Mouse (Mus musculus) megakaryocyte, adult 5-6 weeks (primary cell): Measurements from ENCODE around the gene Arhgef3. TPM values are rescaled to one million over a fixed set of nuclear protein-coding genes. Genes with fewer than 3 reads are reported as not detected.

ENCODE experiments used
- ATAC-seq: 2 replicates; pipeline ENCODE4 v1.8.0; 2016; ENCODE audit warnings: mild to moderate bottlenecking, inconsistent platforms; ENCODE audit not compliant: poor library complexity, severe bottlenecking
- total RNA-seq, 2 experiments: library from RNA; stranded (forward) in 1 of 2; stranded (reverse) in 1 of 2; fragments of 153-499, 151-499 nt in 1 of 2; fragments of 221-1000, 200-1000 nt in 1 of 2; gene quantifications; 2 replicates each; pipeline versions ENCODE4 v1.2.3 to v1.2.4; 2015 to 2017

Gene Arhgef3
- total RNA-seq, 2 experiments from 2014 or later = 40.5 to 58.8 TPM

GRCm38 (mm10) chr14:27299705-27300104, 185.0 kb downstream of the Arhgef3 start:
- ATAC-seq = no peak

DNA sequence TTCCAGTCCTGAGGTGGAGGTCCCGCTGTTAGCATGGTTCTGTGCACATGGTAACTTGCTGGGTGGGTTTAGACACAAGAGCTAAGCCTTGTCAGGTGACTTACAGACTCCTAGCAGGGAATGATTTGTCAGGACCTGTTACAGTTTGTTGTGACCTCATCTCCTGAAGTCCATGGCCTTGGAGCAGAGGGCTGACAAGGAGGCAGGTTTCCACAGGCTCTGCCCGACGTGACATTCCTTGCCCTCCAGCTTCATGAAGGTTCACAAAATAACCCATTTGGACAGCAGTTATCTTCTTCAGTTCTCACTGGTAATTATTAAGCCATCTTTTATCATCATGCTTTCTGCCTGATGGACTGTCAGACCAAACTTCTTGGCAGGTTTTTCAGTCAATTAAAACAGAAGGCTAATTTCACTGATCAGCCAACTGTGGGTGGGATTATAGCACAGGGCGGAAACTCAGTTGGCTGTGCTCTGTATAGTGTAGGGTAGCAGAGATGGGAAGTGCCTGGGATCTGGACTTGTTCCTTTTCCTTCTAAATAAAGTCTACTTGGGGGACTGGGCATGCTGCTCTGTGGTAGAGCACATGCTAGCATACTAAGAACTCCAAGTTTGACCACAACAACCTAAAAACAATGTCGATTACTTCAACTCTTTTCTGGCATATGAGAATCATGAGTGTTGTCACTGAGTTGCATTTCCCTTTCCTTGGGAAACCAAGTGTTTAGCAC, 187.2 kb downstream of the Arhgef3 start:
- ATAC-seq = no peak

GRCm38 (mm10) chr14:27303294-27303693, 188.6 kb downstream of the Arhgef3 start:
- no peak for ATAC-seq

GRCm38 (mm10) chr14:27304408-27304807, 189.7 kb downstream of the Arhgef3 start:
- ATAC-seq = no peak

DNA sequence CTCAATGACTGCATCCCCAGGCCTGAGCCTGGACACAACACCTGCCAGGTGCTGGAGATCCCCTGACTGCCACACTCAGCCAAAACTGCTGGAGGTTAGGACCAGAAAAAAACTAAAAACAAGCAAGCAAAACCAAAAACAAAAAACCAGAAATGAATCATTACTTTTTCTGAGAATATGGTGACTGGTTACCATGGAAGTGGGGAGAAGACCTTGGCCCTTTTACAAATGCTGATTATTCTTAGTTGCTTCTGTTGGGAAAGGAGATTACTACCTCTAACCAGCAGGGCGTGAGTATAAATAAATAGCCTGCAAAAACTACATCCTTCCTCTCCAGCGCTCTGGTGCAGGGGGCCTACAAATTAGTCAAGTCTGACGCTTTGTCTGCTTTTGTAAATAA, 194.1 kb downstream of the Arhgef3 start:
- no peak for ATAC-seq

GRCm38 (mm10) chr14:27310559-27311242, 196.0 kb downstream of the Arhgef3 start:
- ATAC-seq = no peak

DNA sequence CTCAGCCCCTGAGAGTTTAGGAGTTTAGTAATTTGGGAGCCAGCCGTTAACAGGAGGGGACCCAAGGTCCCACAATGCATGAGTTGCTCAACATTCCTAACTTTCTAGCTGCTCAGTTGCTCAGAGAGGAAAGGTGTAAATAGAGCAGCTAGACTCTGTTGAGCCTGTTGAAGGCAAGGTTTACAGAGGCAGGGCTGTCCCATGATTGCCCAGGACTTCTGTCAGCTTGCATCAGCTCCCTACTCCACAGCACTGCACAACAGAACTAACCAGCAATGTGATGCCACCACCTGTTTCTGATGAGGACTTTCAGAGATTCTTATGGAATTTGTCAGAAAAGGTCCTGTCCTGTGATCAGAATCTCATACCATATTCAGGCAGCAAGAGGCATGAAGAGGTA, 197.7 kb downstream of the Arhgef3 start:
- ATAC-seq = no peak

GRCm38 (mm10) chr14:27315737-27316136, 201.0 kb downstream of the Arhgef3 start:
- ATAC-seq = no peak

- ATAC-seq = peak; percentile 72
Observed at GRCm38 (mm10) chr14:27317146-27317545, 202.4 kb downstream of the Arhgef3 start.

GRCm38 (mm10) chr14:27319386-27319785, 204.7 kb downstream of the Arhgef3 start:
- no peak for ATAC-seq

DNA sequence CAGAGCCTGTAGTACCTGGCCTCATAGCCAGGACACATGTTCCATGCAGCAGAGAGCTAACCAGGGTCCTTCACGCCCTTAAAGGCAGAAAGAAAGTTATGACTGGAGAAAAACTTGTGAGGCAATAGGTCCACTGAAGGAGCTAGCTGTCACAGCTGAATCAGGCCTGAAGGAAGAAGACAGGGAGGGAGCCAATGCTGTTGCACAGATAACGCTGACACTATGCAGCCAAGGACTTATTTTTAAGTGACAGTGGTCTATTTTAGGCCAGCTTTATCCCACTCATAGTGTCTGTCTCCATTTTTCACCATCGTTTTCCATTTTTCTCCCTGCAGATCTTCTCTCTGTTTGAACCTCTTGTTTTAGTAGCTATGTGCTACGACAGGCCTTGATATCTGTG, 207.3 kb downstream of the Arhgef3 start:
- no peak for ATAC-seq

DNA sequence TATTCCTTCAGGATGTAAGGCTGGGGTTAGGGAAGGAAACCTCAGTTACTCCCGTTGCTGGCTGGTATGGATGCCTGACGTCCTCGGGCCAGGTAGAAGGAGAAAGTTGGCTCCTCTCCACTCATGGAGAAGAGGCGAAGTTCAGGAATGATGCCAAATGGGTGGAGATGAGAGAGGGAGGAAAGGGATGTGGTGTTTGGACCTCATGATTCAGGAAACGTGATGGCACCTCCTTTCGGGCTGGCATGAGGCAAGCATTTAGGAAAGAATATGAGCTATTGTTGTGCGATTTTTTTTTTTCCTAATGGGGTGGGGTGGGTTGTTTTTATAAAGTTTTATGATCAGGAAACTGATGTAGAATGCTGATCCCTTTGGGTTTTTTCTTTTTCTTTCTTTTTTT, 210.0 kb downstream of the Arhgef3 start:
- ATAC-seq = no peak

- ATAC-seq = no peak
Observed at GRCm38 (mm10) chr14:27325537-27325936, 210.8 kb downstream of the Arhgef3 start.

DNA sequence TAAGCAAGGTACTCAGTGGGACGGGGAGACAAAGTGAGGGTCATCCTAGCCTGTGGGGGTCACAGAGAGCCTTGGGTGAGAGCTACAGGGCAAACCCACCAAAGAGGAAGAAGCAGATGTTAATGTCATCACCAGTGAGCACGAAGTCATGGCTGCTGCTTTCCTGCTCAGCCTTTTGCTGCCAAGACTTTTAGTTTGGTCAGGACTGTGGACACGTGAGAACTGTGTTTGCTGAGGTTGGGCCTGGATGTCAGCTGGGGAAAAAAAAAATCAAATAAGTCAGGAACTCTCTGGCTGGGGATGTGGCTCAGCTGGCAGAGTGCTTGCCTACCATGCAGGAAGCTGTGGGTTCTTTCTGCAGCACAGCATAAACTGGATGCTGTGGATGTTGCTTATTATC, 213.2 kb downstream of the Arhgef3 start:
- ATAC-seq = no peak

DNA sequence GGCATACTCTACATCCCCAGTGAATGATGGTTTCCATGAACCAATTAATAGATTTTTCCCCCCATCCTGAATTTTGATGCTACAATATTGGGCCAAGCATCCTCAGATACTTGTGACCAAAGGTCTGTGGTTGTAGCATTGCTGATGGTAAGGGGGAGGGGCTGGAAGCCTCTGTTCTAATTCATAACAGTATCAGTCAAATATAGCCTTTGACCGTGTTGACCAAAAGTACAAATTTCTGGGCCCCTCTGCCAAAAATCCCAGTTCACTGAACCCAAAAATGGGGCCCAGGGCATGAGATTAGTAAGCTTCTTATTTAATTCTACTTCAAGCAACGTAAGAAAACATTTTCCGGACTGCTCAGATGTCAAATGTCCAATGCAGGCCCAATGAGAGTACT, 214.3 kb downstream of the Arhgef3 start:
- ATAC-seq = no peak

GRCm38 (mm10) chr14:27331490-27332035, 216.9 kb downstream of the Arhgef3 start:
- ATAC-seq = no peak

GRCm38 (mm10) chr14:27332359-27332987, 217.8 kb downstream of the Arhgef3 start:
- ATAC-seq = no peak

- peak; percentile 94 for ATAC-seq
Observed at GRCm38 (mm10) chr14:27335331-27336207, 220.9 kb downstream of the Arhgef3 start.

DNA sequence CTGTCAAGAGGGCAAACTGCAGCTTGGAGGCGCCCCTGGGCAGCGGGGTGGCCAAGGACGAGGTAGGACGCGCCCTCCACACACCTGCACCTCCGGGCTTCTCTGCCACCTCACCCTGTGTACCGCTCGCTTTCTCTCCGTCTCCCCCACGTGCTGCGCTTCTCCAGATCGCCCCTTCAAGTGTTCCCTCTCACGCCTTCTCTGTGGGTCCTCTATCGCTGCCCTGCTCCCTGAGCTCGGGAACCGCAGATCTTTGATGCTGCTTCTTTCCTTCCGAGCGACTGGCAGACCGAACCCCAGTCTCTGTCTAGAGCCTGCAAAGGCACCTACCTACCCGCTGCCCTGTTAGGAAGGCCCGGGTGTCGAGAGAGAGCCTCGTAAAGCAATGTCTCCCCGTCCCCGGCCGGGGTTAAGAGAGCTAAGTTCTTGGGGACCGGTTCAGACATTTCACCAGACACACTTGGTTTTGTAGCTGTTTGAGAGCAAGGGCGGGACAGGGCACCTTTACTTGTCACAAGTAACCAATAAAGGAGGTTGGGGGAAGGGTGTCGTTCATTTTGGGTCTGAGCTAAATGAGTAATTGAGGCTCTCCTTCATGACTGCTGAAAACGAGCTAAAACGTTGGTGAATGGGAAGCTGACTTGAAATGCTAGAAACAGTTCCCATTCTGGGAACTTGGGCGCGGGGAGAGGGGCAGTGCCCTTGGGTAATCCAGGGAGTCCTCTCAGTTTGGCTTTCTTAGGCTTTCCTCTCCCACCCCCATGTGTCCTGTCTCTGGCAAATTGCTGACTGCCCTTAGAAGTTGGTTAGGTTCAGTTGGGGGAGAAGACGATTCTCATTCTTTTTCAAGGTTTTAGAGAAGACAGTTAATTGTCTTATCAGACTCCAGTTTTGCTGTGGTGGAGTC, 221.8 kb downstream of the Arhgef3 start:
- peak; percentile 45 for ATAC-seq

- no peak for ATAC-seq
Observed at GRCm38 (mm10) chr14:27337156-27337555, 222.5 kb downstream of the Arhgef3 start.
